Comparison of ENCODE assay signal across 18 mouse cellular contexts in the genomic region with DNA sequence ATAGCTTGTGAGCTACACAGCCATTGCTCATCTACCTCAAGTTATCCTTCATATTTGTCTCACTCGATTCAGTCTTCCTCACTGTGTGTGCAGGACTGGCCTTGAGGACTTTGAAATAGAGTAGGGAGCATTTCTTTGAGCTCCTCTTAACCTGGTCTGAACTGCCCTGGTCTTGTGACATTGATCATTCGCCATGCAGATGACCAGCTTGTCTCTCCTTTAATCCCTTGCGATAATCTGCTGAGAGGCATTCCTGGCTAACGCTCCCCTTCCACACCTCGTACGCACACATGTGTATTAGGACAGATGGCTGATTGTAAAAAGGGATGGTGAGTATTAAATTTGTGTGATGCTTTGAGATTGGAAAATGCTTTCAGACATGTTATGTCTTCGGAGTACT.
DNase-seq lines count a peak whose midpoint lies in the region; ATAC-seq and TF ChIP-seq lines count a peak whose summit lies in the region.
"Had no signal": no experiment of that assay in that cellular context is flagged by ENCODE, and none has a peak within 500 bp of the region (broad histone marks: within the 10 kb centered on the region; RNA-seq: fewer than 3 reads in every experiment).

No protein-coding gene starts in this region.

- no peak overlapping the region for H3K4me3 ChIP-seq in gastrocnemius, adult 2 months
- H3K4me3 ChIP-seq in heart, postnatal 0 days (ENCODE audit: low read depth, low read length), result no peak overlapping the region
- H3K4me3 ChIP-seq in liver, embryonic 15.5 days (replicated peaks), result no peak overlapping the region
- no peak overlapping the region for H3K4me3 ChIP-seq in liver, embryonic 12.5 days
- H3K4me3 ChIP-seq: embryonic facial prominence, embryonic 10.5 days; heart, embryonic 13.5 days; hindbrain, embryonic 12.5 days; limb, embryonic 12.5 days had no signal

- DNase-seq in gastrocnemius, adult 2 months, result no peak
- no peak for DNase-seq in gastrocnemius, postnatal 4 days (ENCODE audit: low spot score in 2 of 2)
- no peak for DNase-seq in heart, postnatal 0 days (ENCODE audit: low spot score)
- DNase-seq in heart, postnatal 25 days (ENCODE audit: low spot score), result no peak
- peak; percentile 33 for DNase-seq in retina, postnatal 7 days (ENCODE audit: low read depth, low spot score)
- DNase-seq in thymus, postnatal 25 days, result no peak
- DNase-seq: adrenal gland, adult 2 months; cerebellum, adult 8-10 months; lung, adult 18-20 months; lung, postnatal 14 days; midbrain, embryonic 14.5 days; thymus, adult 2 months had no signal

- peaks cover 62% of the 10 kb centered on the region for H3K4me1 ChIP-seq in heart, postnatal 0 days (ENCODE audit: control insufficient read depth, insufficient read depth)
- H3K4me1 ChIP-seq in liver, embryonic 15.5 days (replicated peaks), result no peaks in the 10 kb centered on the region; the same call in 1 of the 2 replicates
- H3K4me1 ChIP-seq in liver, embryonic 12.5 days, result no peaks in the 10 kb centered on the region

- no peak for TF ChIP-seq CTCF in gastrocnemius, adult 2 months (IDR thresholded peaks at IDR 0.05)
- no peak for TF ChIP-seq CTCF in heart, postnatal 0 days (IDR thresholded peaks at IDR 0.05; ENCODE audit: low read depth)

- no peaks in the 10 kb centered on the region for H3K36me3 ChIP-seq in heart, postnatal 0 days (replicated peaks; ENCODE audit: control insufficient read depth, insufficient read depth, low read length)
- H3K36me3 ChIP-seq in liver, embryonic 15.5 days (replicated peaks), result no peaks in the 10 kb centered on the region
- H3K36me3 ChIP-seq in liver, embryonic 12.5 days, result no peaks in the 10 kb centered on the region
- H3K36me3 ChIP-seq: embryonic facial prominence, embryonic 10.5 days; heart, embryonic 13.5 days; hindbrain, embryonic 12.5 days had no signal

- no peak overlapping the region for H3K9ac ChIP-seq in heart, postnatal 0 days (replicated peaks; ENCODE audit: low read depth, low read length)
- no peak overlapping the region for H3K9ac ChIP-seq in liver, embryonic 15.5 days
- H3K9ac ChIP-seq in liver, embryonic 12.5 days, result no peak overlapping the region
- H3K9ac ChIP-seq: hindbrain, embryonic 12.5 days; limb, embryonic 12.5 days had no signal

- 82% methylated on average over 7 of the region's 7 CpGs for WGBS in heart, postnatal 0 days
- 71% methylated on average over 7 of the region's 7 CpGs for WGBS in liver, embryonic 15.5 days (ENCODE audit: insufficient replicate concordance)
- 76% methylated on average over 7 of the region's 7 CpGs for WGBS in liver, embryonic 12.5 days (ENCODE audit: insufficient replicate concordance)

- TF ChIP-seq EP300 in heart, postnatal 0 days (IDR thresholded peaks at IDR 0.05; ENCODE audit: low read depth), result no peak

- no peaks in the 10 kb centered on the region for H3K27me3 ChIP-seq in heart, postnatal 0 days (ENCODE audit: control insufficient read depth, insufficient read depth, low read length)
- H3K27me3 ChIP-seq in liver, embryonic 15.5 days, result no peaks in the 10 kb centered on the region
- H3K27me3 ChIP-seq in liver, embryonic 12.5 days (replicated peaks), result no peaks in the 10 kb centered on the region
- H3K27me3 ChIP-seq: heart, embryonic 13.5 days; hindbrain, embryonic 12.5 days; limb, embryonic 12.5 days had no signal

- peak overlapping the region; percentile 47; the same call in 1 of the 2 replicates for H3K4me2 ChIP-seq in heart, postnatal 0 days (ENCODE audit: low read depth, low read length)
- 0 out of 2 replicates have a peak overlapping the region, but pooled peaks have one; percentile 4 for H3K4me2 ChIP-seq in liver, embryonic 15.5 days
- no peak overlapping the region for H3K4me2 ChIP-seq in liver, embryonic 12.5 days
- H3K4me2 ChIP-seq: hindbrain, embryonic 12.5 days; limb, embryonic 12.5 days had no signal

- H3K27ac ChIP-seq in gastrocnemius, adult 2 months, result peak overlapping the region; percentile 93
- H3K27ac ChIP-seq in heart, postnatal 0 days (ENCODE audit: low read depth), result no peak overlapping the region
- no peak overlapping the region for H3K27ac ChIP-seq in liver, embryonic 15.5 days (replicated peaks)
- H3K27ac ChIP-seq in liver, embryonic 12.5 days, result no peak overlapping the region
- H3K27ac ChIP-seq: embryonic facial prominence, embryonic 10.5 days; hindbrain, embryonic 12.5 days; limb, embryonic 12.5 days had no signal

- no peaks in the 10 kb centered on the region for H3K9me3 ChIP-seq in heart, postnatal 0 days (replicated peaks; ENCODE audit: control insufficient read depth, low read length)
- H3K9me3 ChIP-seq in liver, embryonic 15.5 days (replicated peaks), result no peaks in the 10 kb centered on the region
- no peaks in the 10 kb centered on the region for H3K9me3 ChIP-seq in liver, embryonic 12.5 days (replicated peaks)
- H3K9me3 ChIP-seq: embryonic facial prominence, embryonic 10.5 days; heart, embryonic 13.5 days; hindbrain, embryonic 12.5 days; limb, embryonic 12.5 days had no signal

- intact Hi-C loops in gastrocnemius, adult 2 months (cut with DNase I), result loop anchor here (5.0 to 10.0 kb wide), 2 partner anchors 112 to 310 kb away; a partner anchor contains a TSS
- intact Hi-C loops in heart, postnatal 25 days (cut with DNase I), result no loop called here

- no peak for ATAC-seq in heart, postnatal 0 days (ENCODE audit: insufficient read depth, low read depth)
- ATAC-seq in liver, embryonic 15.5 days (ENCODE audit: insufficient read depth), result no peak
- ATAC-seq in liver, embryonic 12.5 days, result no peak
